Mouse (Mus musculus) stomach, embryonic 16.5 days (tissue): ENCODE measurements around the gene Hnrnpl. TPM values are rescaled to one million over a fixed set of nuclear protein-coding genes. Genes with fewer than 3 reads are reported as not detected.

Source experiments
- ATAC-seq: fragments of 200-750 bp; cut with Nextera tagmentation; 2 replicates; pipeline ENCODE4 v1.8.0; 2017; ENCODE audit warnings: moderate number of reproducible peaks, moderate TSS enrichment; ENCODE audit not compliant: insufficient read depth, low FRiP score
- H3K27ac ChIP-seq: fragments of 300-500 bp; sonication (generic); 2 replicates; pipeline ENCODE4 v1.5.1; 2014; ENCODE audit warnings: low read length
- H3K27me3 ChIP-seq: fragments of 300-500 bp; sonication (generic); 2 replicates; pipeline ENCODE4 v1.6.1; 2014; ENCODE audit warnings: low read length, control low read depth, mixed read lengths; ENCODE audit not compliant: control insufficient read depth, insufficient read depth
- H3K36me3 ChIP-seq: fragments of 300-500 bp; sonication (generic); 2 replicates; pipeline ENCODE4 v1.6.1; 2014; ENCODE audit warnings: low read length; ENCODE audit not compliant: control insufficient read depth, insufficient read depth
- H3K4me1 ChIP-seq: fragments of 300-500 bp; sonication (generic); 2 replicates; pipeline ENCODE4 v1.6.1; 2014; ENCODE audit warnings: low read length, control low read depth, mixed read lengths; ENCODE audit not compliant: control insufficient read depth, insufficient read depth
- H3K4me2 ChIP-seq: fragments of 300-500 bp; sonication (generic); 2 replicates; pipeline ENCODE4 v1.6.1; 2014; ENCODE audit warnings: low read depth, low read length, mixed read lengths
- H3K4me3 ChIP-seq: fragments of 300-500 bp; sonication (generic); replicated peaks from 2 replicates; pipeline ENCODE4 v1.5.1; 2014; ENCODE audit warnings: mild to moderate bottlenecking, low read length
- H3K9ac ChIP-seq: fragments of 300-500 bp; sonication (generic); 2 replicates; pipeline ENCODE4 v1.6.1; 2014; ENCODE audit warnings: low read length
- H3K9me3 ChIP-seq: fragments of 300-500 bp; sonication (generic); replicated peaks from 2 replicates; pipeline ENCODE4 v1.6.1; 2016; ENCODE audit warnings: low read length, control low read depth; ENCODE audit not compliant: control insufficient read depth
- WGBS: fragments of 180-500 bp; shearing (Covaris S2); extraction: QIAGEN DNeasy Blood & Tissue Kit; methylation state at CpG from one replicate; pipeline ENCODE4 v1.1.7; 2014; 5-methylcytosine and 5-hydroxymethylcytosine counted together
- polyA plus RNA-seq: library from polyadenylated mRNA; unstranded; fragments of >200 nt; fragmentation: Nextera tagmentation; extraction: Ambion mirVana; gene quantifications from 2 replicates; pipeline ENCODE4 v1.2.1, GENCODE M21; 2015

Gene Hnrnpl
- polyA plus RNA-seq, 1 experiment from 2014 or later: 200 TPM

- no peak overlapping the region for H3K27ac ChIP-seq
- H3K4me2 ChIP-seq: no peak overlapping the region
- WGBS: 74% methylated on average over 5 of the region's 5 CpGs
- no peak overlapping the region for H3K4me3 ChIP-seq
- H3K4me1 ChIP-seq: peaks cover 17% of the 10 kb centered on the region
- no peaks in the 10 kb centered on the region for H3K9me3 ChIP-seq
- no peaks in the 10 kb centered on the region for H3K36me3 ChIP-seq
- ATAC-seq: no peak
- no peaks in the 10 kb centered on the region for H3K27me3 ChIP-seq
- no peak overlapping the region for H3K9ac ChIP-seq
Observed at GRCm38 (mm10) chr7:28785161-28785560, 23.2 kb upstream of the Hnrnpl start.

- Histone ChIP-seq H3K36me3 (no peaks in the 10 kb centered on the region), H3K4me3 (no peak overlapping the region), H3K4me2 (no peak overlapping the region), H3K9ac (no peak overlapping the region), H3K27me3 (no peaks in the 10 kb centered on the region), H3K9me3 (no peaks in the 10 kb centered on the region), H3K4me1 (peaks cover 11% of the 10 kb centered on the region; the same call in 1 of the 2 replicates), H3K27ac (no peak overlapping the region)
- WGBS: 92% methylated on average over 9 of the region's 9 CpGs
- ATAC-seq: no peak
Observed at GRCm38 (mm10) chr7:28787884-28788283, 20.5 kb upstream of the Hnrnpl start.

GRCm38 (mm10) chr7:28788307-28789195 lies 19.8 kb upstream of the Hnrnpl start, which contains the start of gene Rinl:
Rinl (plus strand) TSS chr7:28788969.
- no peak for ATAC-seq

GRCm38 (mm10) chr7:28789235-28789634 lies 19.1 kb upstream of the Hnrnpl start:
- Histone ChIP-seq H3K4me3 (no peak overlapping the region), H3K4me1 (peaks cover 11% of the 10 kb centered on the region; the same call in 1 of the 2 replicates), H3K9me3 (no peaks in the 10 kb centered on the region), H3K9ac (peak overlapping the region; percentile 0; the same call in 1 of the 2 replicates), H3K27ac (no peak overlapping the region), H3K36me3 (no peaks in the 10 kb centered on the region), H3K4me2 (no peak overlapping the region), H3K27me3 (no peaks in the 10 kb centered on the region)
- WGBS: 28% methylated on average over 3 of the region's 3 CpGs
- ATAC-seq: no peak

More at GRCm38 (mm10) chr7:28788307-28789195, 19.8 kb upstream of the Hnrnpl start, which contains the start of gene Rinl:
- Histone ChIP-seq H3K4me3 (no peak within 1 kb of the TSS), H3K4me1 (peaks cover 11% of the 10 kb centered on the region; the same call in 1 of the 2 replicates), H3K9me3 (no peaks in the 10 kb centered on the region), H3K27ac (peak within 1 kb of the TSS; percentile 28; the same call in 1 of the 2 replicates), H3K36me3 (no peaks in the 10 kb centered on the region), H3K4me2 (no peak within 1 kb of the TSS), H3K27me3 (no peaks in the 10 kb centered on the region), H3K9ac (peak within 1 kb of the TSS; percentile 0; the same call in 1 of the 2 replicates)
- 52% methylated on average over 5 of the region's 5 CpGs for WGBS

- H3K9me3 ChIP-seq: no peaks in the 10 kb centered on the region
- H3K4me1 ChIP-seq: peaks cover 11% of the 10 kb centered on the region; the same call in 1 of the 2 replicates
- H3K4me2 ChIP-seq: no peak overlapping the region
- WGBS: 57% methylated on average over 8 of the region's 8 CpGs
- H3K9ac ChIP-seq: no peak overlapping the region
- no peaks in the 10 kb centered on the region for H3K27me3 ChIP-seq
- no peak for ATAC-seq
- no peak overlapping the region for H3K4me3 ChIP-seq
- H3K36me3 ChIP-seq: no peaks in the 10 kb centered on the region
- peak overlapping the region; percentile 28; the same call in 1 of the 2 replicates for H3K27ac ChIP-seq
Observed at GRCm38 (mm10) chr7:28790066-28790806, 18.1 kb upstream of the Hnrnpl start.

GRCm38 (mm10) chr7:28791706-28792105 lies 16.6 kb upstream of the Hnrnpl start:
- Histone ChIP-seq H3K4me2 (no peak overlapping the region), H3K9me3 (no peaks in the 10 kb centered on the region), H3K27ac (no peak overlapping the region), H3K4me1 (peaks cover 13% of the 10 kb centered on the region; the same call in 1 of the 2 replicates), H3K9ac (no peak overlapping the region), H3K4me3 (no peak overlapping the region), H3K36me3 (no peaks in the 10 kb centered on the region), H3K27me3 (no peaks in the 10 kb centered on the region)
- ATAC-seq: no peak

- Histone ChIP-seq H3K27ac (no peak overlapping the region), H3K9ac (no peak overlapping the region), H3K36me3 (no peaks in the 10 kb centered on the region), H3K4me1 (peaks cover 16% of the 10 kb centered on the region), H3K4me2 (no peak overlapping the region), H3K4me3 (no peak overlapping the region), H3K9me3 (no peaks in the 10 kb centered on the region), H3K27me3 (no peaks in the 10 kb centered on the region)
- WGBS: 65% methylated on average over 14 of the region's 14 CpGs
- no peak for ATAC-seq
Observed at GRCm38 (mm10) chr7:28792391-28793185, 15.8 kb upstream of the Hnrnpl start.

- ATAC-seq: no peak
- 42% methylated on average over 2 of the region's 2 CpGs for WGBS
- Histone ChIP-seq H3K9me3 (no peaks in the 10 kb centered on the region), H3K9ac (no peak overlapping the region), H3K4me2 (no peak overlapping the region), H3K27me3 (no peaks in the 10 kb centered on the region), H3K36me3 (no peaks in the 10 kb centered on the region), H3K4me1 (peaks cover 16% of the 10 kb centered on the region), H3K27ac (no peak overlapping the region), H3K4me3 (no peak overlapping the region)
Observed at GRCm38 (mm10) chr7:28793834-28794233, 14.5 kb upstream of the Hnrnpl start.
